Mouse (Mus musculus) megakaryocyte-erythroid progenitor cell, adult 5-6 weeks (primary cell): Measurements from ENCODE around the gene Slamf8. TPM values are rescaled to one million over a fixed set of nuclear protein-coding genes. Genes with fewer than 3 reads are reported as not detected.

Experiments used
- ATAC-seq: replicated peaks from 2 replicates; pipeline ENCODE4 v1.8.0; 2016; ENCODE audit warnings: mild to moderate bottlenecking, inconsistent platforms; ENCODE audit not compliant: severe bottlenecking, poor library complexity, low FRiP score, low TSS enrichment
- total RNA-seq, 2 experiments: library from RNA; stranded (forward) in 1 of 2; stranded (reverse) in 1 of 2; fragments of 200-1000, 215-1000 nt in 1 of 2; fragments of >200 nt in 1 of 2; fragmentation: Nextera tagmentation in 1 of 2; gene quantifications; 2 replicates each; pipeline ENCODE4 v1.2.3; 2014 to 2017

The Slamf8 gene
- total RNA-seq (2014; fragmentation: Nextera tagmentation) = not detected in 2 replicates
- total RNA-seq (2017) = not detected in 2 replicates

GRCm38 (mm10) chr1:172590385-172590784 is at the start of gene Slamf8:
Gene Slamf8 (minus strand): TSS chr1:172590568.
- no peak for ATAC-seq

- no peak for ATAC-seq
Measured at GRCm38 (mm10) chr1:172638781-172639180, 48.4 kb upstream of the Slamf8 start.

- no peak for ATAC-seq
Measured at GRCm38 (mm10) chr1:172637801-172638200, 47.4 kb upstream of the Slamf8 start.

GRCm38 (mm10) chr1:172636266-172636665 is 45.9 kb upstream of the Slamf8 start:
- ATAC-seq = no peak

GRCm38 (mm10) chr1:172635258-172635657 is 44.9 kb upstream of the Slamf8 start:
- no peak for ATAC-seq

- no peak for ATAC-seq
Measured at GRCm38 (mm10) chr1:172634136-172634535, 43.8 kb upstream of the Slamf8 start.

GRCm38 (mm10) chr1:172632451-172633326 is 42.3 kb upstream of the Slamf8 start, which contains the start of gene Dusp23:
Gene Dusp23 (minus strand): TSS chr1:172632962.
- ATAC-seq = peak; percentile 97

GRCm38 (mm10) chr1:172631721-172632120 is 41.4 kb upstream of the Slamf8 start:
- ATAC-seq = no peak

GRCm38 (mm10) chr1:172629831-172630230 is 39.5 kb upstream of the Slamf8 start:
- ATAC-seq = no peak

GRCm38 (mm10) chr1:172626306-172626705 is 35.9 kb upstream of the Slamf8 start:
- ATAC-seq = no peak

GRCm38 (mm10) chr1:172624081-172624480 is 33.7 kb upstream of the Slamf8 start:
- ATAC-seq = no peak

GRCm38 (mm10) chr1:172623599-172623998 is 33.2 kb upstream of the Slamf8 start:
- ATAC-seq = no peak

GRCm38 (mm10) chr1:172619235-172619634 is 28.9 kb upstream of the Slamf8 start:
- ATAC-seq = peak; percentile 88

GRCm38 (mm10) chr1:172618141-172618540 is 27.8 kb upstream of the Slamf8 start:
- ATAC-seq = no peak

GRCm38 (mm10) chr1:172617365-172618076 is 27.2 kb upstream of the Slamf8 start:
- peak; percentile 50; the same call in 1 of the 2 replicates for ATAC-seq

GRCm38 (mm10) chr1:172616537-172617300 is 26.4 kb upstream of the Slamf8 start:
- ATAC-seq = no peak

- no peak for ATAC-seq
Measured at GRCm38 (mm10) chr1:172615412-172615811, 25.0 kb upstream of the Slamf8 start.

- ATAC-seq = no peak
Measured at GRCm38 (mm10) chr1:172614654-172615053, 24.3 kb upstream of the Slamf8 start.

- ATAC-seq = no peak
Measured at GRCm38 (mm10) chr1:172612745-172613144, 22.4 kb upstream of the Slamf8 start.

- no peak for ATAC-seq
Measured at GRCm38 (mm10) chr1:172611304-172611703, 20.9 kb upstream of the Slamf8 start.
